Mouse (Mus musculus) brown adipose tissue, adult 24 weeks (tissue): ENCODE results near the gene Aym1. TPM values are rescaled to one million over a fixed set of nuclear protein-coding genes. Genes with fewer than 3 reads are reported as not detected.
"Not testable (repeated sequence)": the region's sequence is repeated elsewhere in the genome, so short reads cannot be mapped to it uniquely, and the experiment has no call there.

Experiments used
- H3K27ac ChIP-seq: fragments of 200-500 bp; replicated peaks from 2 replicates; pipeline ENCODE4 v1.5.1; 2012; ENCODE audit warnings: low read depth, mild to moderate bottlenecking, low read length
- H3K4me1 ChIP-seq: fragments of 200-500 bp; 2 replicates; pipeline ENCODE4 v1.6.1; 2012; ENCODE audit warnings: low read length, mixed read lengths; ENCODE audit not compliant: control insufficient read depth, insufficient read depth, insufficient read length
- H3K4me3 ChIP-seq: fragments of 200-500 bp; 2 replicates; pipeline ENCODE4 v1.5.1; 2012; ENCODE audit warnings: low read depth, mild to moderate bottlenecking, low read length, moderate library complexity; ENCODE audit not compliant: insufficient read depth
- polyA plus RNA-seq: library from polyadenylated mRNA; stranded (reverse); fragments of >200 nt; gene quantifications from 2 replicates; pipeline ENCODE4 v1.2.4, GENCODE M21; 2012; ENCODE audit not compliant: missing spikeins, insufficient read depth, insufficient read length

Gene Aym1
- polyA plus RNA-seq, 1 experiment: not detected

GRCm38 (mm10) chr5:113345781-113346180 lies 11.3 kb upstream of the Aym1 start:
- Histone ChIP-seq H3K4me3 (no peak overlapping the region), H3K27ac (no peak overlapping the region), H3K4me1 (no peaks in the 10 kb centered on the region)

- not testable (repeated sequence) for H3K4me1 ChIP-seq, H3K27ac ChIP-seq, H3K4me3 ChIP-seq
Measured at GRCm38 (mm10) chr5:113346651-113347050, 10.4 kb upstream of the Aym1 start.

GRCm38 (mm10) chr5:113347593-113347992 lies 9.5 kb upstream of the Aym1 start:
- Histone ChIP-seq H3K27ac (no peak overlapping the region), H3K4me3 (no peak overlapping the region), H3K4me1 (no peaks in the 10 kb centered on the region)

GRCm38 (mm10) chr5:113348597-113348996 lies 8.5 kb upstream of the Aym1 start:
- no peaks in the 10 kb centered on the region for H3K4me1 ChIP-seq
- H3K4me3 ChIP-seq: no peak overlapping the region
- no peak overlapping the region for H3K27ac ChIP-seq

GRCm38 (mm10) chr5:113349226-113349625 lies 7.9 kb upstream of the Aym1 start:
- H3K27ac ChIP-seq: no peak overlapping the region
- H3K4me3 ChIP-seq: no peak overlapping the region
- H3K4me1 ChIP-seq: no peaks in the 10 kb centered on the region

- Histone ChIP-seq H3K4me3 (no peak overlapping the region), H3K27ac (no peak overlapping the region), H3K4me1 (no peaks in the 10 kb centered on the region)
Measured at GRCm38 (mm10) chr5:113349810-113350209, 7.3 kb upstream of the Aym1 start.

GRCm38 (mm10) chr5:113351768-113352167 lies 5.3 kb upstream of the Aym1 start:
- H3K4me1 ChIP-seq: no peaks in the 10 kb centered on the region
- H3K27ac ChIP-seq: no peak overlapping the region
- H3K4me3 ChIP-seq: no peak overlapping the region

GRCm38 (mm10) chr5:113352636-113353035 lies 4.5 kb upstream of the Aym1 start:
- Histone ChIP-seq H3K4me3 (no peak overlapping the region), H3K27ac (no peak overlapping the region), H3K4me1 (no peaks in the 10 kb centered on the region)

GRCm38 (mm10) chr5:113354311-113354710 lies 2.8 kb upstream of the Aym1 start:
- H3K4me1 ChIP-seq: no peaks in the 10 kb centered on the region

GRCm38 (mm10) chr5:113357656-113358055 lies 562 bp downstream of the Aym1 start:
- Histone ChIP-seq H3K4me3 (no peak overlapping the region), H3K4me1 (no peaks in the 10 kb centered on the region), H3K27ac (no peak overlapping the region)

More at GRCm38 (mm10) chr5:113354311-113354710, 2.8 kb upstream of the Aym1 start:
- Histone ChIP-seq H3K27ac (no peak overlapping the region), H3K4me3 (no peak overlapping the region)

GRCm38 (mm10) chr5:113358833-113359232 lies 1.7 kb downstream of the Aym1 start:
- H3K27ac ChIP-seq: no peak overlapping the region
- H3K4me3 ChIP-seq: no peak overlapping the region
- no peaks in the 10 kb centered on the region for H3K4me1 ChIP-seq

- H3K4me3 ChIP-seq: no peak overlapping the region
- no peaks in the 10 kb centered on the region for H3K4me1 ChIP-seq
- no peak overlapping the region for H3K27ac ChIP-seq
Measured at GRCm38 (mm10) chr5:113361283-113361682, 4.2 kb downstream of the Aym1 start.

GRCm38 (mm10) chr5:113362258-113362996 lies 5.3 kb downstream of the Aym1 start:
- Histone ChIP-seq H3K4me1 (no peaks in the 10 kb centered on the region), H3K4me3 (no peak overlapping the region), H3K27ac (no peak overlapping the region)

GRCm38 (mm10) chr5:113363177-113363576 lies 6.1 kb downstream of the Aym1 start:
- Histone ChIP-seq H3K4me3 (no peak overlapping the region), H3K4me1 (no peaks in the 10 kb centered on the region), H3K27ac (no peak overlapping the region)

- Histone ChIP-seq H3K4me1 (no peaks in the 10 kb centered on the region), H3K27ac (no peak overlapping the region), H3K4me3 (no peak overlapping the region)
Measured at GRCm38 (mm10) chr5:113365921-113366320, 8.8 kb downstream of the Aym1 start.

GRCm38 (mm10) chr5:113367726-113368125 lies 10.6 kb downstream of the Aym1 start:
- H3K4me3 ChIP-seq, H3K4me1 ChIP-seq, H3K27ac ChIP-seq: not testable (repeated sequence)
